Mouse (Mus musculus): ENCODE measurements at regions not wholly inside any gene's neighbourhood (a gene's known extent, or its start where the extent isn't known, plus 50 kb on each side); places are given as distances from the start of the nearest gene placed in this dataset.

- TF ChIP-seq CTCF (IDR thresholded peaks at IDR 0.05; ENCODE audit: low read depth), result no peak
- no peak for TF ChIP-seq EP300 (IDR thresholded peaks at IDR 0.05; ENCODE audit: low read depth)
Observed at GRCm38 (mm10) chr1:185891814-185892213, 225.3 kb downstream of the Lyplal1 start.
